8 mouse cellular contexts compared by ENCODE assay signal in genomic region chr9:55110059-55110834, GRCm38 (mm10). TPM values are rescaled to one million over a fixed set of nuclear protein-coding genes. Genes with fewer than 3 reads are reported as not detected.
A peak's percentile ranks its signal among the peaks of the same experiment; 100 is the strongest.
DNase-seq lines count a peak whose midpoint lies in the region; ATAC-seq and TF ChIP-seq lines count a peak whose summit lies in the region.

No protein-coding gene starts in this region.

- no peaks in the 10 kb centered on the region for H3K36me3 ChIP-seq in C2C12 (ENCODE audit: control insufficient read depth, insufficient read depth)
- no peaks in the 10 kb centered on the region for H3K36me3 ChIP-seq in heart, embryonic 11.5 days (ENCODE audit: control insufficient read depth, insufficient read depth, low read length)
- no peaks in the 10 kb centered on the region for H3K36me3 ChIP-seq in kidney, embryonic 15.5 days
- H3K36me3 ChIP-seq in limb, embryonic 15.5 days: no peaks in the 10 kb centered on the region

- no peak overlapping the region for H3K4me3 ChIP-seq in C2C12 (ENCODE audit: insufficient read depth, poor library complexity, severe bottlenecking)
- no peak overlapping the region for H3K4me3 ChIP-seq in heart, embryonic 11.5 days (ENCODE audit: low read depth, low read length)
- no peak overlapping the region for H3K4me3 ChIP-seq in kidney, embryonic 15.5 days (replicated peaks)
- no peak overlapping the region for H3K4me3 ChIP-seq in limb, embryonic 15.5 days

- 31% methylated on average over 16 of the region's 16 CpGs for WGBS in heart, embryonic 11.5 days (ENCODE audit: insufficient replicate concordance)
- WGBS in kidney, embryonic 15.5 days: 32% methylated on average over 16 of the region's 16 CpGs
- WGBS in limb, embryonic 15.5 days: 32% methylated on average over 16 of the region's 16 CpGs

- ATAC-seq in erythroblast, adult 5-6 weeks (replicated peaks; ENCODE audit: low FRiP score, poor library complexity, severe bottlenecking): peak; percentile 86
- ATAC-seq in heart, embryonic 11.5 days (replicated peaks; ENCODE audit: insufficient number of reproducible peaks, low FRiP score, low TSS enrichment): peak; percentile 77; the same call in 1 of the 2 replicates
- peak; percentile 91 for ATAC-seq in kidney, embryonic 15.5 days (replicated peaks; ENCODE audit: low FRiP score)
- ATAC-seq in limb, embryonic 15.5 days (ENCODE audit: insufficient number of reproducible peaks, low FRiP score, low TSS enrichment, low read depth): peak; percentile 74; the same call in 1 of the 2 replicates
- ATAC-seq in monocyte, adult 5-6 weeks (replicated peaks; ENCODE audit: insufficient number of reproducible peaks, low FRiP score, low TSS enrichment, poor library complexity, severe bottlenecking): peak; percentile 93

- no peaks in the 10 kb centered on the region for H3K27me3 ChIP-seq in C2C12 (ENCODE audit: control insufficient read depth, insufficient read depth, insufficient read length)
- H3K27me3 ChIP-seq in heart, embryonic 11.5 days (ENCODE audit: control insufficient read depth, insufficient read depth, low read length): no peaks in the 10 kb centered on the region
- H3K27me3 ChIP-seq in kidney, embryonic 15.5 days: no peaks in the 10 kb centered on the region
- H3K27me3 ChIP-seq in limb, embryonic 15.5 days: no peaks in the 10 kb centered on the region

- H3K27ac ChIP-seq in heart, embryonic 11.5 days (ENCODE audit: low read depth, low read length): no peak overlapping the region
- H3K27ac ChIP-seq in kidney, embryonic 15.5 days: no peak overlapping the region
- no peak overlapping the region for H3K27ac ChIP-seq in limb, embryonic 15.5 days

- no peak overlapping the region for H3ac ChIP-seq in C2C12 (ENCODE audit: control insufficient read depth, insufficient read length, low read depth)

- no peaks in the 10 kb centered on the region for H3K79me2 ChIP-seq in C2C12 (ENCODE audit: control insufficient read depth, insufficient read depth)

- H3K9ac ChIP-seq in heart, embryonic 11.5 days (ENCODE audit: low read depth, low read length): no peak overlapping the region
- H3K9ac ChIP-seq in kidney, embryonic 15.5 days: no peak overlapping the region
- H3K9ac ChIP-seq in limb, embryonic 15.5 days: no peak overlapping the region

- peak; percentile 87 for TF ChIP-seq CTCF in C2C12 (IDR thresholded peaks at IDR 0.05; ENCODE audit: control insufficient read depth, insufficient read depth, insufficient read length)

- no peak overlapping the region for H3K4me2 ChIP-seq in heart, embryonic 11.5 days
- H3K4me2 ChIP-seq in kidney, embryonic 15.5 days: no peak overlapping the region
- no peak overlapping the region for H3K4me2 ChIP-seq in limb, embryonic 15.5 days

- no peaks in the 10 kb centered on the region for H3K79me3 ChIP-seq in C2C12 (ENCODE audit: low read depth)

- H3K9me3 ChIP-seq in heart, embryonic 11.5 days (replicated peaks; ENCODE audit: control insufficient read depth, low read length): no peaks in the 10 kb centered on the region
- H3K9me3 ChIP-seq in kidney, embryonic 15.5 days (replicated peaks): no peaks in the 10 kb centered on the region
- no peaks in the 10 kb centered on the region for H3K9me3 ChIP-seq in limb, embryonic 15.5 days

- peak; percentile 95 for DNase-seq in brain, adult 2 months (ENCODE audit: low read depth, low spot score)
- DNase-seq in spleen, postnatal 4 days (ENCODE audit: low spot score in 2 of 2): peak; percentile 75 to 87

- no peaks in the 10 kb centered on the region for H3K4me1 ChIP-seq in heart, embryonic 11.5 days (ENCODE audit: control insufficient read depth, insufficient read depth, low read length)
- 0 out of 2 replicates have a peak, but pooled peaks cover 4% of the 10 kb centered on the region for H3K4me1 ChIP-seq in kidney, embryonic 15.5 days
- no peaks in the 10 kb centered on the region for H3K4me1 ChIP-seq in limb, embryonic 15.5 days

TF ChIP-seq in C2C12, 6 proteins besides CTCF, POLR2A, EP300 and RAD21:
- no peak for TF ChIP-seq MYOG (IDR thresholded peaks at IDR 0.05; ENCODE audit: control insufficient read depth, extremely low read depth, insufficient read length)
- no peak for TF ChIP-seq CEBPB (IDR thresholded peaks at IDR 0.05; ENCODE audit: low read depth)
- no peak for TF ChIP-seq USF1 (IDR thresholded peaks at IDR 0.05; ENCODE audit: low read depth)
- no peak for TF ChIP-seq MAX (IDR thresholded peaks at IDR 0.05)
- TF ChIP-seq FOSL1 (IDR thresholded peaks at IDR 0.05; ENCODE audit: insufficient read depth, low read length, poor library complexity, severe bottlenecking): no peak
- TF ChIP-seq MYOD1 (IDR thresholded peaks at IDR 0.05; ENCODE audit: control insufficient read depth, insufficient read length, low read depth): no peak

RNA-seq across cellular contexts. Expression of gene Ube2q2, which starts 38.4 kb away (rescaled TPM):
- 6.3 TPM for polyA plus RNA-seq in C2C12 (2012; fragmentation: generic; extraction: Trizol)
- 9.6 and 11.1 TPM in 2 replicates for total RNA-seq in erythroblast, adult 5-6 weeks (2015; ENCODE audit: low replicate concordance)
- total RNA-seq in erythroblast, adult 5-6 weeks (2017; ENCODE audit: low replicate concordance): 10.9 and 15.4 TPM in 2 replicates
- polyA plus RNA-seq in heart, embryonic 11.5 days (2014; fragmentation: Nextera tagmentation; extraction: Ambion mirVana): 29.1 and 34.3 TPM in 2 replicates
- 30.2 and 33.7 TPM in 2 replicates for polyA plus RNA-seq in kidney, embryonic 15.5 days (2015; fragmentation: Nextera tagmentation; extraction: Ambion mirVana)
- 29.7 and 34.5 TPM in 2 replicates for polyA plus RNA-seq in limb, embryonic 15.5 days (2015; fragmentation: Nextera tagmentation; extraction: Ambion mirVana)
- 39.7 to 49.5 TPM (median 44.0 TPM) in 3 replicates for total RNA-seq in monocyte, adult 5-6 weeks (2017)
